Mouse (Mus musculus): ENCODE measurements around the gene Scaper. TPM values are rescaled to one million over a fixed set of nuclear protein-coding genes. Genes with fewer than 3 reads are reported as not detected.

The Scaper gene
- total RNA-seq, 1 experiment: 6.6 TPM

DNA sequence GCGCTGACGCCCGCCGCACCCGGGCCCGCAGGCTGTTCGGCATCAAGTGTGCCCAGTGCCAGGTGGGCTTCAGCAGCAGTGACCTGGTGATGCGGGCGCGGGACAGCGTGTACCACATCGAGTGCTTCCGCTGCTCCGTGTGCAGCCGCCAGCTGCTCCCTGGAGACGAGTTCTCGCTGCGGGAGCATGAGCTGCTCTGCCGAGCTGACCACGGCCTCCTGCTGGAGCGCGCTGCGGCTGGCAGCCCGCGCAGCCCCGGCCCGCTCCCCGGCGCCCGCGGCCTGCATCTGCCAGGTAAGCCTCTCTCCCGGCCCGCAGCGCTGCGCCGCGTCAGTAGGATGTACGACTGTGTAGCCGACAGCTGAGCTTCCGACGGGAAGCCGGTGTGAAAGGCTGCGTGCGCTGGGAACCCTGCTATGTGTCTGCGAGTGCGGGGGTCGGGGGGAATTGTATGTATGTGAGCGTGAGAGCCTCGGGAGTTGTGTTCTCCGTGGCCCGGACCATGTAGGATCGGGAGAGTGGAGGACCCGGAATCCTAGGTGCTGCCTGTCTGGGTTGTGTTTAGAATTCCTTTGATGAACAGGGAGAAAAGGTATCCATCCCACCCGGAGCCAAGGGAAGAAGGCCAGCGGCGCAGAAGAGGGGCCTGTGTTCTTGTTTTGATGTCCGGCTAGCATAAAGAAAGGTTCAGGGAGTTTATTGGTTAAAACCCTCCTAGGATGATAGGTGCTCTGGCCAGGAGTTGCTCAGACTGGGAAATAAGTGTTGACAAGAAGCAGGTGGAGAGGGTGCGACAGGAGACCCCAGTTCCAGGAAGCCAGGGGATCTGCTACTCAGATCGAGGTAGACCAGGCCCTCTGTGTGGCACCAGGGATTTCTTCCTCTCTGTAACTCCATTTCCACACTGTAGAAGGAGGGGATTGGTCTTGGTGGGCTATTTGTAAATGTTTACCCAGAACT is 395.3 kb downstream of the Scaper start:
- H3K9me3 ChIP-seq (ENCODE audit: control insufficient read depth, insufficient read depth, low read depth, low read length): no peaks in the 10 kb centered on the region
- H3K9ac ChIP-seq (ENCODE audit: insufficient read depth, low read depth, low read length, poor library complexity, severe bottlenecking): no peak overlapping the region; the same call in 1 of the 2 replicates
- TF ChIP-seq HCFC1 (IDR thresholded peaks at IDR 0.05; ENCODE audit: borderline replicate concordance, insufficient read depth, low read length): no peak
- no peak for TF ChIP-seq CHD2 (IDR thresholded peaks at IDR 0.05; ENCODE audit: low read depth, low read length)
- TF ChIP-seq MAFK (IDR thresholded peaks at IDR 0.05; ENCODE audit: insufficient read depth, low read depth, low read length): no peak
- TF ChIP-seq ZC3H11A (IDR thresholded peaks at IDR 0.05; ENCODE audit: borderline replicate concordance, low read depth, low read length): no peak
- no peak for TF ChIP-seq ZNF384 (IDR thresholded peaks at IDR 0.05; ENCODE audit: low read depth, low read length)
- H3K4me1 ChIP-seq (ENCODE audit: control insufficient read depth in 2 of 2, insufficient read depth in 2 of 2, low read length in 2 of 2, poor library complexity in 1 of 2): peaks cover 0 to 14% of the 10 kb centered on the region in 2 experiments; a peak in 1 of 4 replicates
- no peak for DNase-seq (ENCODE audit: low read depth, low spot score)
- no peak overlapping the region for H3K27ac ChIP-seq (ENCODE audit: insufficient read depth, low read depth, low read length, poor library complexity, severe bottlenecking)
- H3K36me3 ChIP-seq (ENCODE audit: control insufficient read depth, insufficient read depth, low read length, poor library complexity, severe bottlenecking): no peaks in the 10 kb centered on the region
- in situ Hi-C loops (cut with MboI; ENCODE audit: low sequenced_read_pairs in 2 of 2, unreplicated experiment in 2 of 2): no loop called here
- H3K4me3 ChIP-seq (ENCODE audit: insufficient read depth in 1 of 2, low read depth in 1 of 2, low read length in 2 of 2, poor library complexity in 1 of 2, severe bottlenecking in 1 of 2): peak overlapping the region in 1 of 2 experiments; percentile 55; a peak in 3 of 4 replicates

- Histone ChIP-seq H3K9me3 (ENCODE audit: control insufficient read depth, insufficient read depth, low read depth, low read length) (no peaks in the 10 kb centered on the region), H3K4me3 (ENCODE audit: insufficient read depth in 1 of 2, low read depth in 1 of 2, low read length in 2 of 2, poor library complexity in 1 of 2, severe bottlenecking in 1 of 2) (peak overlapping the region in 1 of 2 experiments; percentile 55; a peak in 2 of 4 replicates), H3K9ac (ENCODE audit: insufficient read depth, low read depth, low read length, poor library complexity, severe bottlenecking) (peak overlapping the region; percentile 16; the same call in 1 of the 2 replicates), H3K4me1 (ENCODE audit: control insufficient read depth in 2 of 2, insufficient read depth in 2 of 2, low read length in 2 of 2, poor library complexity in 1 of 2) (peaks cover 0 to 14% of the 10 kb centered on the region in 2 experiments; a peak in 1 of 4 replicates), H3K36me3 (ENCODE audit: control insufficient read depth, insufficient read depth, low read length, poor library complexity, severe bottlenecking) (no peaks in the 10 kb centered on the region), H3K27ac (ENCODE audit: insufficient read depth, low read depth, low read length, poor library complexity, severe bottlenecking) (no peak overlapping the region)
- no peak for DNase-seq (ENCODE audit: low read depth, low spot score)
- in situ Hi-C loops (cut with MboI; ENCODE audit: low sequenced_read_pairs in 2 of 2, unreplicated experiment in 2 of 2): no loop called here
- no peak for TF ChIP-seq ZC3H11A (IDR thresholded peaks at IDR 0.05; ENCODE audit: borderline replicate concordance, low read depth, low read length)
- no peak for TF ChIP-seq CHD2 (IDR thresholded peaks at IDR 0.05; ENCODE audit: low read depth, low read length)
- TF ChIP-seq MAFK (IDR thresholded peaks at IDR 0.05; ENCODE audit: insufficient read depth, low read depth, low read length): no peak
- no peak for TF ChIP-seq HCFC1 (IDR thresholded peaks at IDR 0.05; ENCODE audit: borderline replicate concordance, insufficient read depth, low read length)
- TF ChIP-seq ZNF384 (IDR thresholded peaks at IDR 0.05; ENCODE audit: low read depth, low read length): no peak
These were observed 396.1 kb downstream of the Scaper start for GRCm38 (mm10) chr9:55541681-55542365.

DNA sequence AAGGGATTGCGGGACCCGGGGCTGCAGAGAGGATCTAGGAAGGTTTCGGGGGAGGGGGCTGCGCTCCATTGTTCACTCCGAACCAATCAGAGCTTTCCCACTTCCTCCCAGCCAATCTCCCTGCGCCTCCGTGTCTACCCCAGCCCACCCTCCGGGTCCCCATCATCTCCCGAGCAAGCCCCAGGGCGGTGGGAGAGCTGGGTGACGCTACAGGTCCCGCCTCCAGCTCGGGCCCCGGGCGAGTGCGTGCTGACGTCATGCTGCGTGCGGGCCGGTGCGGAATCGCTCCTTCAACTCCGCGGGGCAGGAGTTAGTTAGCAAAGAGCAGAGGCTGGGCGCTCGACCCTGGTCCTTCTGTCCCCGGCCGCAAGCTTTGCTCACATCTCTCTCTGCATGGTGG is 397.0 kb downstream of the Scaper start:
- in situ Hi-C loops (cut with MboI; ENCODE audit: low sequenced_read_pairs in 2 of 2, unreplicated experiment in 2 of 2): no loop called here
- no peaks in the 10 kb centered on the region for H3K9me3 ChIP-seq (ENCODE audit: control insufficient read depth, insufficient read depth, low read depth, low read length)
- TF ChIP-seq ZNF384 (IDR thresholded peaks at IDR 0.05; ENCODE audit: low read depth, low read length): no peak
- TF ChIP-seq MAFK (IDR thresholded peaks at IDR 0.05; ENCODE audit: insufficient read depth, low read depth, low read length): no peak
- TF ChIP-seq HCFC1 (IDR thresholded peaks at IDR 0.05; ENCODE audit: borderline replicate concordance, insufficient read depth, low read length): no peak
- TF ChIP-seq CHD2 (IDR thresholded peaks at IDR 0.05; ENCODE audit: low read depth, low read length): no peak
- TF ChIP-seq ZC3H11A (IDR thresholded peaks at IDR 0.05; ENCODE audit: borderline replicate concordance, low read depth, low read length): no peak
- H3K4me3 ChIP-seq (ENCODE audit: insufficient read depth in 1 of 2, low read depth in 1 of 2, low read length in 2 of 2, poor library complexity in 1 of 2, severe bottlenecking in 1 of 2): peak overlapping the region; percentile 47 to 62
- peaks cover 0 to 13% of the 10 kb centered on the region in 2 experiments; a peak in 1 of 4 replicates for H3K4me1 ChIP-seq (ENCODE audit: control insufficient read depth in 2 of 2, insufficient read depth in 2 of 2, low read length in 2 of 2, poor library complexity in 1 of 2)
- peak; percentile 81 for DNase-seq (ENCODE audit: low read depth, low spot score)
- H3K36me3 ChIP-seq (ENCODE audit: control insufficient read depth, insufficient read depth, low read length, poor library complexity, severe bottlenecking): no peaks in the 10 kb centered on the region
- H3K27ac ChIP-seq (ENCODE audit: insufficient read depth, low read depth, low read length, poor library complexity, severe bottlenecking): no peak overlapping the region
- H3K9ac ChIP-seq (ENCODE audit: insufficient read depth, low read depth, low read length, poor library complexity, severe bottlenecking): no peak overlapping the region

DNA sequence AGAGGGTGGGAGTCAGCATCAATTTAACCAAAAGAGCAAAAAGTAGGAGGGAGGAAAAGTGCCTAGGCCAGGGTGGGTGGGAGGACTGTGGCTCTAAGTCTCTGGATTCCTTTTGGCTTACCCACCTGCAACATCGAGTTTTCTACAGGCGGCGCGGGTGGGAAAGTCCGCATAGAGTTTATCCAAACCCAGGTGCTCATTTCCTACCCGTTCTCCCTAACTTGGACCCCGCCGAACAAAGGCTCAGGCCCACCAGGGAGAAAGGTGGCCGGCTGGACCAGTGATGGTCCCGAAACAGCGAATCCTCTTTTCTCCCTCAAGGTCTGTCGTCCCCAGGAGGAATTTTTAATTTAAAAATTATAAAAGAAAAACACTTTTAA is 397.5 kb downstream of the Scaper start:
- H3K9ac ChIP-seq (ENCODE audit: insufficient read depth, low read depth, low read length, poor library complexity, severe bottlenecking): no peak overlapping the region
- H3K4me1 ChIP-seq (ENCODE audit: control insufficient read depth in 2 of 2, insufficient read depth in 2 of 2, low read length in 2 of 2, poor library complexity in 1 of 2): peaks cover 0 to 11% of the 10 kb centered on the region in 2 experiments; a peak in 1 of 4 replicates
- TF ChIP-seq HCFC1 (IDR thresholded peaks at IDR 0.05; ENCODE audit: borderline replicate concordance, insufficient read depth, low read length) (no peak), MAFK (IDR thresholded peaks at IDR 0.05; ENCODE audit: insufficient read depth, low read depth, low read length) (no peak), ZNF384 (IDR thresholded peaks at IDR 0.05; ENCODE audit: low read depth, low read length) (no peak), CHD2 (IDR thresholded peaks at IDR 0.05; ENCODE audit: low read depth, low read length) (no peak), ZC3H11A (IDR thresholded peaks at IDR 0.05; ENCODE audit: borderline replicate concordance, low read depth, low read length) (no peak)
- no peak for DNase-seq (ENCODE audit: low read depth, low spot score)
- in situ Hi-C loops (cut with MboI; ENCODE audit: low sequenced_read_pairs in 2 of 2, unreplicated experiment in 2 of 2): no loop called here
- H3K4me3 ChIP-seq (ENCODE audit: insufficient read depth in 1 of 2, low read depth in 1 of 2, low read length in 2 of 2, poor library complexity in 1 of 2, severe bottlenecking in 1 of 2): peak overlapping the region; percentile 47 to 62; a peak in 3 of 4 replicates
- H3K27ac ChIP-seq (ENCODE audit: insufficient read depth, low read depth, low read length, poor library complexity, severe bottlenecking): no peak overlapping the region
- H3K36me3 ChIP-seq (ENCODE audit: control insufficient read depth, insufficient read depth, low read length, poor library complexity, severe bottlenecking): no peaks in the 10 kb centered on the region
- no peaks in the 10 kb centered on the region for H3K9me3 ChIP-seq (ENCODE audit: control insufficient read depth, insufficient read depth, low read depth, low read length)
